Mouse (Mus musculus) testis, adult 2 months (tissue): Measurements from ENCODE around the gene Rad23a.

Source experiments
- CTCF ChIP-seq: fragments of 200-500 bp; IDR thresholded peaks from 2 replicates; pipeline ENCODE4 v1.5.1; 2012; ENCODE audit warnings: low read depth, mild to moderate bottlenecking, inconsistent platforms, low read length, moderate library complexity; ENCODE audit not compliant: control insufficient read depth, insufficient read depth, insufficient replicate concordance
- POLR2A ChIP-seq: fragments of 200-500 bp; IDR thresholded peaks from 2 replicates; pipeline ENCODE4 v1.6.1; 2012; ENCODE audit warnings: low read depth, mild to moderate bottlenecking, inconsistent platforms, low read length, moderate library complexity; ENCODE audit not compliant: control insufficient read depth

DNA sequence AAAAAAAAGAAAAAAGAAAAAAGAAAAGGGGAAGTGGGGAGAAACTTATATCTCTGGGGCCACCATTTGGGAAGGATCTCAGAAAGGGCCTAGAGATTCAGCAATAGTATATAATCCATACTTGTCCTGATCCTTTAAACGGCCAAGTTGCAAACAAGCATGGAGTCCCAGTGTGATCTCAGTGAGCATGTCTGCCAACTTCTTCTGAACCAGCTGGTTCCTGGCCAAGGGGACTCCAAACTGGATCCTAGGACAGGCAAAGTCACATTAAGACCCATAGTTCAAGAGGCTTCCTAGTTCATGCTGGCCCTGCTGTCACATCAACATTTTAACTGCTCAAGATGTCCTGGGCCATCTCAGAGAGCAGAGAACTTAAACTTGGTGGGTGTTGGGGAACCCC is 48.7 kb upstream of the Rad23a start:
- no peak for TF ChIP-seq CTCF
- TF ChIP-seq POLR2A = no peak
